Mouse (Mus musculus) liver, adult 2 months (tissue): ENCODE data around the gene Pepd.

Source experiments
- CTCF ChIP-seq: fragments of 200-500 bp; IDR thresholded peaks from 2 replicates; pipeline ENCODE4 v1.5.1; 2011; ENCODE audit warnings: low read depth, low read length, control low read depth
- POLR2A ChIP-seq: fragments of 200-500 bp; IDR thresholded peaks from 2 replicates; pipeline ENCODE4 v1.6.1; 2011; ENCODE audit warnings: low read length, control low read depth; ENCODE audit not compliant: insufficient read depth; ENCODE audit errors: extremely low read depth

GRCm38 (mm10) chr7:34936347-34936746, 24.2 kb downstream of the Pepd start:
- TF ChIP-seq CTCF (no peak), POLR2A (no peak)
